In genomic region chr16:17257359-17257821, GRCm38 (mm10) we compare ENCODE assay signal across 10 mouse cellular contexts. TPM values are rescaled to one million over a fixed set of nuclear protein-coding genes. Genes with fewer than 3 reads are reported as not detected.
DNase-seq lines count a peak whose midpoint lies in the region; ATAC-seq and TF ChIP-seq lines count a peak whose summit lies in the region.
"Had no signal": no experiment of that assay in that cellular context is flagged by ENCODE, and none has a peak within 500 bp of the region (broad histone marks: within the 10 kb centered on the region; RNA-seq: fewer than 3 reads in every experiment).

No protein-coding gene starts in this region.

- peak; percentile 31 for TF ChIP-seq CTCF in lung, postnatal 0 days (IDR thresholded peaks at IDR 0.05)

- H3K4me1 ChIP-seq in heart, embryonic 11.5 days (ENCODE audit: control insufficient read depth, insufficient read depth, low read length) = peaks cover 37% of the 10 kb centered on the region
- H3K4me1 ChIP-seq in lung, postnatal 0 days (ENCODE audit: insufficient read depth, low read depth, low read length) = peaks cover 5% of the 10 kb centered on the region; the same call in 1 of the 2 replicates

- no peak overlapping the region for H3K4me2 ChIP-seq in heart, embryonic 11.5 days
- H3K4me2 ChIP-seq in lung, postnatal 0 days (replicated peaks; ENCODE audit: low read depth, low read length) = no peak overlapping the region
- H3K4me2 ChIP-seq: limb, embryonic 12.5 days had no signal

- no peaks in the 10 kb centered on the region for H3K9me3 ChIP-seq in heart, embryonic 11.5 days (replicated peaks; ENCODE audit: control insufficient read depth, low read length)
- H3K9me3 ChIP-seq in lung, postnatal 0 days (ENCODE audit: low read length) = no peaks in the 10 kb centered on the region
- H3K9me3 ChIP-seq: limb, embryonic 12.5 days had no signal

- no peak overlapping the region for H3K4me3 ChIP-seq in heart, embryonic 11.5 days (ENCODE audit: low read depth, low read length)
- no peak overlapping the region for H3K4me3 ChIP-seq in lung, postnatal 0 days (ENCODE audit: low read depth, low read length)
- H3K4me3 ChIP-seq: limb, embryonic 12.5 days had no signal

- peaks cover 18% of the 10 kb centered on the region for H3K36me3 ChIP-seq in heart, embryonic 11.5 days (ENCODE audit: control insufficient read depth, insufficient read depth, low read length)
- 0 out of 2 replicates have a peak, but pooled peaks cover 7% of the 10 kb centered on the region for H3K36me3 ChIP-seq in lung, postnatal 0 days (ENCODE audit: insufficient read depth, low read length)

- no peaks in the 10 kb centered on the region for H3K27me3 ChIP-seq in heart, embryonic 11.5 days (ENCODE audit: control insufficient read depth, insufficient read depth, low read length)
- H3K27me3 ChIP-seq in lung, postnatal 0 days (replicated peaks; ENCODE audit: insufficient read depth, low read length) = no peaks in the 10 kb centered on the region
- H3K27me3 ChIP-seq: limb, embryonic 12.5 days had no signal

- no peak for ATAC-seq in heart, embryonic 11.5 days (replicated peaks; ENCODE audit: insufficient number of reproducible peaks, low FRiP score, low TSS enrichment)
- ATAC-seq in lung, postnatal 0 days = no peak
- ATAC-seq in megakaryocyte-erythroid progenitor cell, adult 5-6 weeks (replicated peaks; ENCODE audit: low FRiP score, low TSS enrichment, poor library complexity, severe bottlenecking) = peak; percentile 63

- no peak overlapping the region for H3K27ac ChIP-seq in heart, embryonic 11.5 days (ENCODE audit: low read depth, low read length)
- no peak overlapping the region for H3K27ac ChIP-seq in lung, postnatal 0 days (ENCODE audit: low read length)
- H3K27ac ChIP-seq: limb, embryonic 12.5 days had no signal

- peak; percentile 61 to 86 for DNase-seq in heart, adult 18-20 months
- no peak for DNase-seq in lung, postnatal 0 days (ENCODE audit: low spot score)
- DNase-seq in lung, postnatal 10 days = no peak
- peak; percentile 74 to 88 for DNase-seq in gastrocnemius, adult 8-10 months (ENCODE audit: low spot score in 2 of 2)
- no peak for DNase-seq in lung, postnatal 14 days
- DNase-seq in urinary bladder, postnatal 4 days (ENCODE audit: low spot score in 2 of 2) = no peak
- DNase-seq: kidney, adult 9 months had no signal

- H3K9ac ChIP-seq in heart, embryonic 11.5 days (ENCODE audit: low read depth, low read length) = no peak overlapping the region
- no peak overlapping the region for H3K9ac ChIP-seq in lung, postnatal 0 days (replicated peaks; ENCODE audit: low read depth)
- H3K9ac ChIP-seq: limb, embryonic 12.5 days had no signal

- 83% methylated on average over 9 of the region's 9 CpGs for WGBS in heart, embryonic 11.5 days (ENCODE audit: insufficient replicate concordance)
- whole genome bisulfite sequencing in lung, postnatal 0 days = 84% methylated on average over 9 of the region's 9 CpGs

- no peak for TF ChIP-seq EP300 in lung, postnatal 0 days (IDR thresholded peaks at IDR 0.05)

RNA-seq across cellular contexts. Expression of gene Tmem191c, which starts 18.5 kb away (rescaled TPM):
- 1 to 10 TPM; 1.2 to 1.6 TPM for total RNA-seq in heart, adult 18-20 months (2021)
- 4.9 and 7.1 TPM in 2 replicates for polyA plus RNA-seq in heart, embryonic 11.5 days (2014; fragmentation: Nextera tagmentation; extraction: Ambion mirVana)
- polyA plus RNA-seq in lung, postnatal 0 days (2015; fragmentation: Nextera tagmentation; extraction: Ambion mirVana) = 7.1 and 7.7 TPM in 2 replicates
- under 1 TPM in 3 of 4 experiments, not detected in 1; 0.58 to 0.91 (median 0.74) TPM for total RNA-seq in gastrocnemius, adult 8-10 months (2022)
- total RNA-seq in megakaryocyte-erythroid progenitor cell, adult 5-6 weeks (2014; fragmentation: Nextera tagmentation) = 9.2 and 19.0 TPM in 2 replicates
- total RNA-seq in megakaryocyte-erythroid progenitor cell, adult 5-6 weeks (2017) = 0.33 and 2.3 TPM in 2 replicates

RNA-seq across cellular contexts. Expression of gene Hic2, which starts 24.0 kb away (rescaled TPM):
- 1 to 10 TPM; 1.3 to 1.5 TPM for total RNA-seq in heart, adult 18-20 months (2021)
- 4.5 and 4.8 TPM in 2 replicates for polyA plus RNA-seq in heart, embryonic 11.5 days (2014; fragmentation: Nextera tagmentation; extraction: Ambion mirVana)
- polyA plus RNA-seq in lung, postnatal 0 days (2015; fragmentation: Nextera tagmentation; extraction: Ambion mirVana) = 2.0 and 2.2 TPM in 2 replicates
- 1 to 10 TPM; 1.1 to 1.5 (median 1.4) TPM for total RNA-seq in gastrocnemius, adult 8-10 months (2022)
- total RNA-seq in megakaryocyte-erythroid progenitor cell, adult 5-6 weeks (2014; fragmentation: Nextera tagmentation) = 1.6 and 2.1 TPM in 2 replicates
- total RNA-seq in megakaryocyte-erythroid progenitor cell, adult 5-6 weeks (2017) = 1.5 and 1.9 TPM in 2 replicates

RNA-seq across cellular contexts. Expression of gene Rimbp3, which starts 49.0 kb away (rescaled TPM):
- under 1 TPM; 0.07 to 0.26 TPM for total RNA-seq in heart, adult 18-20 months (2021)
- polyA plus RNA-seq in heart, embryonic 11.5 days (2014; fragmentation: Nextera tagmentation; extraction: Ambion mirVana) = 0.04 and 0.34 TPM in 2 replicates
- 0.07 TPM in 1 of 2 replicates, not detected in the other for polyA plus RNA-seq in lung, postnatal 0 days (2015; fragmentation: Nextera tagmentation; extraction: Ambion mirVana)
- total RNA-seq in gastrocnemius, adult 8-10 months (2022) = under 1 TPM in 2 of 4 experiments, not detected in 2; 0.05 TPM
- 0.39 and 0.59 TPM in 2 replicates for total RNA-seq in megakaryocyte-erythroid progenitor cell, adult 5-6 weeks (2014; fragmentation: Nextera tagmentation)
- 0.23 TPM in 1 of 2 replicates, not detected in the other for total RNA-seq in megakaryocyte-erythroid progenitor cell, adult 5-6 weeks (2017)

RNA-seq across cellular contexts. Expression of gene Ube2l3, which starts 54.9 kb away (rescaled TPM):
- total RNA-seq in heart, adult 18-20 months (2021) = 100 to 1,000 TPM; 116 to 120 TPM
- 313 and 328 TPM in 2 replicates for polyA plus RNA-seq in heart, embryonic 11.5 days (2014; fragmentation: Nextera tagmentation; extraction: Ambion mirVana)
- polyA plus RNA-seq in lung, postnatal 0 days (2015; fragmentation: Nextera tagmentation; extraction: Ambion mirVana) = 197 and 200 TPM in 2 replicates
- total RNA-seq in gastrocnemius, adult 8-10 months (2022) = 100 to 1,000 TPM; 119 to 134 (median 127) TPM
- total RNA-seq in megakaryocyte-erythroid progenitor cell, adult 5-6 weeks (2014; fragmentation: Nextera tagmentation) = 154 and 221 TPM in 2 replicates
- total RNA-seq in megakaryocyte-erythroid progenitor cell, adult 5-6 weeks (2017) = 161 and 163 TPM in 2 replicates

Comparison
In these comparisons a context has a peak if more than half of its experiments do, and no peak if none do; other contexts are left out.
1. DNase-seq: peak in heart, adult 18-20 months (2 of 2) and gastrocnemius, adult 8-10 months (2 of 2); none in lung, postnatal 0 days (single experiment), lung, postnatal 10 days (single experiment), lung, postnatal 14 days (single experiment) and urinary bladder, postnatal 4 days (0 of 2).